ENCODE assay signal across 20 mouse cellular contexts in the genomic region with DNA sequence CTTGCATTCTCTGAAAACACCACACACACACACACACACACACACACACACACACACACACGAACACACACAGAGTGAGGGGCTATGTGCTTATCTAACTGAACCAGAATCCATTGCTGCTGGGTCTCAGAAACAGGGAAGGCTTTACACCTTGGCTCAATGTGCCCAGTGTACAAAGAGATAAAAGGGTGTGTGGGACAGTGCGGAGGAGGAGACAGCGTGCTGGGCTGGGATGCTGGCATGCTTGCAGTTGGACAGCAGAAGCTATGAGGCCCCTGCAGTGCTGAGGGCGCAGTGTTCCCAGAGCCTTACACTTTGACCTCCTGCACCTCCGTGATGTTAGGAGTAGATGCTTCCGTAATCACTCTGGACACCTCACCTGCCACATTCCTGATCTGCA. TPM values are rescaled to one million over a fixed set of nuclear protein-coding genes. Genes with fewer than 3 reads are reported as not detected.
A peak's percentile ranks its signal among the peaks of the same experiment; 100 is the strongest.
DNase-seq lines count a peak whose midpoint lies in the region; ATAC-seq lines count a peak whose summit lies in the region.
"Had no signal": no experiment of that assay in that cellular context is flagged by ENCODE, and none has a peak within 500 bp of the region (broad histone marks: within the 10 kb centered on the region; RNA-seq: fewer than 3 reads in every experiment).

No protein-coding gene starts in this region.

- no peak overlapping the region for H3K4me3 ChIP-seq in limb, embryonic 12.5 days (replicated peaks)
- H3K4me3 ChIP-seq in limb, embryonic 10.5 days, result no peak overlapping the region
- peak overlapping the region; percentile 1 for H3K4me3 ChIP-seq in erythroblast, embryonic 14.5 days (replicated peaks)
- no peak overlapping the region for H3K4me3 ChIP-seq in liver, embryonic 15.5 days (replicated peaks)
- H3K4me3 ChIP-seq: embryonic facial prominence, embryonic 10.5 days; hindbrain, embryonic 10.5 days; limb, embryonic 13.5 days; myocyte had no signal

- ATAC-seq in limb, embryonic 12.5 days (ENCODE audit: insufficient number of reproducible peaks, insufficient read depth, low FRiP score, low TSS enrichment, low read depth), result 0 out of 2 replicates have a peak, but pooled peaks have one; percentile 12
- ATAC-seq in liver, embryonic 15.5 days (ENCODE audit: insufficient read depth), result peak; percentile 91
- ATAC-seq: forebrain, postnatal 0 days; lung, postnatal 0 days had no signal

- H3K9ac ChIP-seq in limb, embryonic 12.5 days (replicated peaks), result no peak overlapping the region
- no peak overlapping the region for H3K9ac ChIP-seq in liver, embryonic 15.5 days
- H3K9ac ChIP-seq: forebrain, postnatal 0 days; limb, embryonic 13.5 days had no signal

- WGBS in limb, embryonic 12.5 days, result 86% methylated on average over 6 of the region's 6 CpGs
- WGBS in limb, embryonic 10.5 days, result 88% methylated on average over 6 of the region's 6 CpGs
- 33% methylated on average over 6 of the region's 6 CpGs for WGBS in liver, embryonic 15.5 days (ENCODE audit: insufficient replicate concordance)

- H3K27ac ChIP-seq in limb, embryonic 12.5 days, result no peak overlapping the region
- no peak overlapping the region for H3K27ac ChIP-seq in limb, embryonic 10.5 days
- H3K27ac ChIP-seq in liver, embryonic 15.5 days (replicated peaks), result peak overlapping the region; percentile 64
- H3K27ac ChIP-seq: embryonic facial prominence, embryonic 10.5 days; hindbrain, embryonic 10.5 days; limb, embryonic 13.5 days had no signal

- DNase-seq in limb, embryonic 10.5 days (ENCODE audit: low spot score), result no peak
- DNase-seq in left cerebral cortex, adult 11 months (ENCODE audit: low spot score), result no peak
- no peak for DNase-seq in kidney, adult 9 months
- DNase-seq in adrenal gland, postnatal 25 days, result no peak
- DNase-seq: adrenal gland, postnatal 36 days; cerebellum, postnatal 25 days; forebrain, postnatal 0 days; gastrocnemius, postnatal 14 days; kidney, adult 11 months; layer of hippocampus, postnatal 36 days; spleen, adult 18-20 months had no signal

- no peaks in the 10 kb centered on the region for H3K36me3 ChIP-seq in limb, embryonic 12.5 days
- H3K36me3 ChIP-seq in limb, embryonic 10.5 days, result no peaks in the 10 kb centered on the region
- no peaks in the 10 kb centered on the region for H3K36me3 ChIP-seq in erythroblast, embryonic 14.5 days (ENCODE audit: control insufficient read depth)
- H3K36me3 ChIP-seq in liver, embryonic 15.5 days (replicated peaks), result no peaks in the 10 kb centered on the region
- H3K36me3 ChIP-seq: embryonic facial prominence, embryonic 10.5 days; hindbrain, embryonic 10.5 days; limb, embryonic 13.5 days had no signal

- no peak overlapping the region for H3K4me2 ChIP-seq in limb, embryonic 12.5 days
- peak overlapping the region; percentile 23 for H3K4me2 ChIP-seq in liver, embryonic 15.5 days
- H3K4me2 ChIP-seq: limb, embryonic 13.5 days; midbrain, embryonic 11.5 days had no signal

- no peaks in the 10 kb centered on the region for H3K9me3 ChIP-seq in limb, embryonic 12.5 days
- no peaks in the 10 kb centered on the region for H3K9me3 ChIP-seq in limb, embryonic 10.5 days (replicated peaks)
- H3K9me3 ChIP-seq in erythroblast, embryonic 14.5 days (ENCODE audit: control insufficient read depth, low read length), result peaks cover 4% of the 10 kb centered on the region; the same call in 1 of the 2 replicates
- no peaks in the 10 kb centered on the region for H3K9me3 ChIP-seq in liver, embryonic 15.5 days (replicated peaks)
- H3K9me3 ChIP-seq: embryonic facial prominence, embryonic 10.5 days; hindbrain, embryonic 10.5 days; limb, embryonic 13.5 days had no signal

- H3K4me1 ChIP-seq in limb, embryonic 12.5 days (replicated peaks), result no peaks in the 10 kb centered on the region
- peaks cover 15% of the 10 kb centered on the region; the same call in 1 of the 2 replicates for H3K4me1 ChIP-seq in limb, embryonic 10.5 days
- peaks cover 53% of the 10 kb centered on the region for H3K4me1 ChIP-seq in erythroblast, embryonic 14.5 days (ENCODE audit: control insufficient read depth)
- H3K4me1 ChIP-seq in liver, embryonic 15.5 days (replicated peaks), result peaks cover 57% of the 10 kb centered on the region
- H3K4me1 ChIP-seq: limb, embryonic 13.5 days had no signal

- peaks cover 26% of the 10 kb centered on the region for H3K27me3 ChIP-seq in limb, embryonic 12.5 days
- peaks cover 27% of the 10 kb centered on the region for H3K27me3 ChIP-seq in limb, embryonic 10.5 days (ENCODE audit: low read depth, poor library complexity, severe bottlenecking)
- H3K27me3 ChIP-seq in erythroblast, embryonic 14.5 days (ENCODE audit: control insufficient read depth), result peaks cover 25% of the 10 kb centered on the region
- H3K27me3 ChIP-seq in liver, embryonic 15.5 days, result peaks cover 23% of the 10 kb centered on the region

RNA-seq across cellular contexts. Expression of a gene that starts 38.5 kb away (rescaled TPM):
- polyA plus RNA-seq in limb, embryonic 12.5 days (2016; fragmentation: Nextera tagmentation; extraction: Ambion mirVana), result 66.8 and 68.1 TPM in 2 replicates
- 76.6 and 81.9 TPM in 2 replicates for polyA plus RNA-seq in limb, embryonic 10.5 days (2016; fragmentation: Nextera tagmentation; extraction: Ambion mirVana)
- polyA plus RNA-seq in erythroblast, embryonic 14.5 days (2012), result 0.61 and 0.63 TPM in 2 replicates
- polyA plus RNA-seq in liver, embryonic 15.5 days (2015; fragmentation: Nextera tagmentation; extraction: Ambion mirVana), result 26.7 and 27.7 TPM in 2 replicates
- total RNA-seq in adrenal gland, postnatal 25 days (2021), result 30.1 and 33.5 TPM in 2 replicates

RNA-seq across cellular contexts. Expression of a gene that starts 47.8 kb away (rescaled TPM):
- polyA plus RNA-seq in limb, embryonic 12.5 days (2016; fragmentation: Nextera tagmentation; extraction: Ambion mirVana), result 0.29 and 0.32 TPM in 2 replicates
- polyA plus RNA-seq in limb, embryonic 10.5 days (2016; fragmentation: Nextera tagmentation; extraction: Ambion mirVana), result 0.26 and 0.28 TPM in 2 replicates
- not detected in 2 replicates for polyA plus RNA-seq in erythroblast, embryonic 14.5 days (2012)
- polyA plus RNA-seq in liver, embryonic 15.5 days (2015; fragmentation: Nextera tagmentation; extraction: Ambion mirVana), result 4.1 and 5.3 TPM in 2 replicates
- 1.1 and 1.2 TPM in 2 replicates for total RNA-seq in adrenal gland, postnatal 25 days (2021)
- total RNA-seq: layer of hippocampus, postnatal 36 days had no signal

Comparison
In these comparisons a context has a peak if more than half of its experiments do, and no peak if none do; other contexts are left out.
1. RNA of a gene that starts 38.5 kb away (polyA plus RNA-seq): 76.6 to 81.9 TPM in limb, embryonic 10.5 days, 66.8 to 68.1 TPM in limb, embryonic 12.5 days and 26.7 to 27.7 TPM in liver, embryonic 15.5 days; 0.61 to 0.63 TPM in erythroblast, embryonic 14.5 days; every median in the first group is over 10 times any median in the second.